In the genomic region with DNA sequence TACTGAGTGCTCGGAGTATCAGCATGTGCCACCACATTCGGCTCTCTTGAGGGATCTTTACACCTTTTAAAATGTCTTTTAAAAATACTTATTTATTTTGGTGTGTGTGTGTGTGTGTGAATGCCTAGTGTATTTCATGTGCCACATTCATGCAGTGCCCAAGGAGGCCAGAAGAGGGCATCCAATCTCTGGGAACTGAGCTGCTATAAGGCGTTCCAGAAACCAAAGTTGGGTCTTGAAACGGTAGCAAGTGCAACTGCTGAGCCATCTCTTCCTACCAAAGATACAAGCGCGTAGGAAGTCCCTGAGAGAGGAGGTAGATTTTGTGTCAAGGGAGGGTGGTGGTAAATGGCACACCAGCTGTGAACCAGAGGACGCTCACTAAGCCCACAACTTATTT, we compare ENCODE assay signal across 8 mouse cellular contexts. TPM values are rescaled to one million over a fixed set of nuclear protein-coding genes. Genes with fewer than 3 reads are reported as not detected.
DNase-seq lines count a peak whose midpoint lies in the region; ATAC-seq and TF ChIP-seq lines count a peak whose summit lies in the region.

No protein-coding gene starts in this region.

- no peak overlapping the region for H3K27ac ChIP-seq in forebrain, embryonic 14.5 days (ENCODE audit: low read depth, low read length)
- H3K27ac ChIP-seq in forebrain, embryonic 16.5 days (ENCODE audit: low read length): no peak overlapping the region
- no peak overlapping the region for H3K27ac ChIP-seq in spleen, adult 2 months (ENCODE audit: insufficient read depth, low read length)

- H3K79me3 ChIP-seq in C2C12 (ENCODE audit: low read depth): no peaks in the 10 kb centered on the region

- H3ac ChIP-seq in C2C12 (ENCODE audit: control insufficient read depth, insufficient read length, low read depth): no peak overlapping the region

- H3K9me3 ChIP-seq in forebrain, embryonic 14.5 days (replicated peaks; ENCODE audit: control insufficient read depth, low read length): no peaks in the 10 kb centered on the region
- H3K9me3 ChIP-seq in forebrain, embryonic 16.5 days (ENCODE audit: control insufficient read depth, low read length): no peaks in the 10 kb centered on the region

- H3K4me3 ChIP-seq in forebrain, embryonic 14.5 days (ENCODE audit: low read depth, low read length): no peak overlapping the region
- no peak overlapping the region for H3K4me3 ChIP-seq in forebrain, embryonic 16.5 days (replicated peaks; ENCODE audit: low read length)
- H3K4me3 ChIP-seq in C2C12 (ENCODE audit: insufficient read depth, poor library complexity, severe bottlenecking): no peak overlapping the region
- no peak overlapping the region for H3K4me3 ChIP-seq in spleen, adult 2 months (ENCODE audit: extremely low read depth, insufficient read depth, insufficient read length)

- no peak overlapping the region for H3K4me2 ChIP-seq in forebrain, embryonic 14.5 days (ENCODE audit: low read length)
- no peak overlapping the region for H3K4me2 ChIP-seq in forebrain, embryonic 16.5 days (ENCODE audit: low read length)

- no peak for ATAC-seq in forebrain, embryonic 14.5 days
- no peak for ATAC-seq in forebrain, embryonic 16.5 days

- H3K27me3 ChIP-seq in forebrain, embryonic 14.5 days (replicated peaks; ENCODE audit: control insufficient read depth, insufficient read depth, low read length): no peaks in the 10 kb centered on the region
- no peaks in the 10 kb centered on the region for H3K27me3 ChIP-seq in forebrain, embryonic 16.5 days (replicated peaks; ENCODE audit: control insufficient read depth, insufficient read depth, low read length)
- H3K27me3 ChIP-seq in C2C12 (ENCODE audit: control insufficient read depth, insufficient read depth, insufficient read length): no peaks in the 10 kb centered on the region
- H3K27me3 ChIP-seq in spleen, adult 2 months (ENCODE audit: control insufficient read depth, insufficient read depth, low read length): no peaks in the 10 kb centered on the region

- no peak overlapping the region for H3K9ac ChIP-seq in forebrain, embryonic 14.5 days (ENCODE audit: low read length)
- H3K9ac ChIP-seq in forebrain, embryonic 16.5 days (replicated peaks; ENCODE audit: low read depth, low read length): no peak overlapping the region

- peak; percentile 50 for DNase-seq in forebrain, embryonic 14.5 days (ENCODE audit: low spot score)
- peak; percentile 85 for DNase-seq in brain, adult 2 months (ENCODE audit: low read depth, low spot score)
- DNase-seq in frontal cortex, postnatal 36 days (ENCODE audit: low spot score in 2 of 2): peak; percentile 62 to 76
- DNase-seq in layer of hippocampus, postnatal 36 days: peak; percentile 29
- DNase-seq in lung, postnatal 4 days: peak; percentile 50 to 76
- peak; percentile 64 to 81 for DNase-seq in spleen, adult 2 months (ENCODE audit: low read depth in 1 of 2, low spot score in 2 of 2)

- peak; percentile 62 for TF ChIP-seq CTCF in C2C12 (IDR thresholded peaks at IDR 0.05; ENCODE audit: control insufficient read depth, insufficient read depth, insufficient read length)
- peak; percentile 57; the same call in 1 of the 2 replicates for TF ChIP-seq CTCF in spleen, adult 2 months (IDR thresholded peaks at IDR 0.05; ENCODE audit: extremely low read depth, insufficient read depth, insufficient read length, insufficient replicate concordance)

- 75% methylated on average over 7 of the region's 7 CpGs for WGBS in forebrain, embryonic 14.5 days
- 75% methylated on average over 7 of the region's 7 CpGs for WGBS in forebrain, embryonic 16.5 days
- 29% methylated on average over 7 of the region's 7 CpGs for WGBS in spleen, adult 2 months

- TF ChIP-seq POLR2A in spleen, adult 2 months (IDR thresholded peaks at IDR 0.05; ENCODE audit: low read depth, low read length): no peak

- H3K79me2 ChIP-seq in C2C12 (ENCODE audit: control insufficient read depth, insufficient read depth): no peaks in the 10 kb centered on the region

- H3K4me1 ChIP-seq in forebrain, embryonic 14.5 days (ENCODE audit: control insufficient read depth, insufficient read depth, low read length): no peaks in the 10 kb centered on the region
- H3K4me1 ChIP-seq in forebrain, embryonic 16.5 days (replicated peaks; ENCODE audit: control insufficient read depth, insufficient read depth, low read length): no peaks in the 10 kb centered on the region
- no peaks in the 10 kb centered on the region; the same call in 1 of the 2 replicates for H3K4me1 ChIP-seq in spleen, adult 2 months (ENCODE audit: control insufficient read depth, insufficient read depth, insufficient read length)

- no peaks in the 10 kb centered on the region for H3K36me3 ChIP-seq in forebrain, embryonic 14.5 days (ENCODE audit: control insufficient read depth, insufficient read depth, low read length)
- no peaks in the 10 kb centered on the region for H3K36me3 ChIP-seq in forebrain, embryonic 16.5 days (ENCODE audit: control insufficient read depth, insufficient read depth)
- H3K36me3 ChIP-seq in C2C12 (ENCODE audit: control insufficient read depth, insufficient read depth): no peaks in the 10 kb centered on the region
- no peaks in the 10 kb centered on the region for H3K36me3 ChIP-seq in spleen, adult 2 months (ENCODE audit: control insufficient read depth, insufficient read depth, low read length)

TF ChIP-seq in C2C12, 6 proteins besides CTCF, POLR2A, EP300 and RAD21:
- TF ChIP-seq CEBPB (IDR thresholded peaks at IDR 0.05; ENCODE audit: low read depth): no peak
- TF ChIP-seq MYOD1 (IDR thresholded peaks at IDR 0.05; ENCODE audit: control insufficient read depth, insufficient read length, low read depth): no peak
- no peak for TF ChIP-seq MAX (IDR thresholded peaks at IDR 0.05)
- no peak for TF ChIP-seq USF1 (IDR thresholded peaks at IDR 0.05; ENCODE audit: low read depth)
- TF ChIP-seq FOSL1 (IDR thresholded peaks at IDR 0.05; ENCODE audit: insufficient read depth, low read length, poor library complexity, severe bottlenecking): no peak
- TF ChIP-seq MYOG (IDR thresholded peaks at IDR 0.05; ENCODE audit: control insufficient read depth, extremely low read depth, insufficient read length): no peak

RNA-seq across cellular contexts. Expression of a gene that starts 57.2 kb away (rescaled TPM):
- polyA plus RNA-seq in forebrain, embryonic 14.5 days (2014; fragmentation: Nextera tagmentation; extraction: Ambion mirVana): 12.9 and 17.4 TPM in 2 replicates
- 23.7 and 23.8 TPM in 2 replicates for polyA plus RNA-seq in forebrain, embryonic 16.5 days (2015; fragmentation: Nextera tagmentation; extraction: Ambion mirVana)
- 2.8 TPM for polyA plus RNA-seq in C2C12 (2012; fragmentation: generic; extraction: Trizol)
- total RNA-seq in layer of hippocampus, postnatal 36 days (2021): 10 to 100 TPM; 62.1 to 62.4 TPM
- polyA plus RNA-seq in spleen, adult 2 months (2012; rRNA removed): 5.7 and 6.6 TPM in 2 replicates

Comparison
In these comparisons a context has a peak if more than half of its experiments do, and no peak if none do; other contexts are left out.
1. DNase-seq: peak in every context shown above with its lines; median percentile 85 in brain, adult 2 months; 72 in spleen, adult 2 months; 69 in frontal cortex, postnatal 36 days; 63 in lung, postnatal 4 days; 50 in forebrain, embryonic 14.5 days; 29 in layer of hippocampus, postnatal 36 days.